Mouse (Mus musculus) erythroid progenitor cell, adult 5-6 weeks (primary cell): ENCODE data around the gene Pik3r3. TPM values are rescaled to one million over a fixed set of nuclear protein-coding genes. Genes with fewer than 3 reads are reported as not detected.
A peak's percentile ranks its signal among the peaks of the same experiment; 100 is the strongest.

Experiments used
- ATAC-seq: replicated peaks from 2 replicates; pipeline ENCODE4 v1.8.0; 2016; ENCODE audit warnings: moderate number of reproducible peaks, mild to moderate bottlenecking, moderate TSS enrichment, inconsistent platforms; ENCODE audit not compliant: poor library complexity, low FRiP score, severe bottlenecking
- total RNA-seq, 2 experiments: library from RNA; stranded (forward) in 1 of 2; stranded (reverse) in 1 of 2; fragments of 150-400 nt in 1 of 2; fragments of 186-747, 209-891 nt in 1 of 2; gene quantifications; 2 replicates each; pipeline versions ENCODE4 v1.2.3 to v1.2.4; 2015 to 2017; ENCODE audit warnings: low replicate concordance in 2 of 2

Pik3r3 gene
- 1.8 and 2.1 TPM in 2 replicates for total RNA-seq (2015; ENCODE audit: low replicate concordance)
- 0.26 and 5.7 TPM in 2 replicates for total RNA-seq (2017; ENCODE audit: low replicate concordance)

DNA sequence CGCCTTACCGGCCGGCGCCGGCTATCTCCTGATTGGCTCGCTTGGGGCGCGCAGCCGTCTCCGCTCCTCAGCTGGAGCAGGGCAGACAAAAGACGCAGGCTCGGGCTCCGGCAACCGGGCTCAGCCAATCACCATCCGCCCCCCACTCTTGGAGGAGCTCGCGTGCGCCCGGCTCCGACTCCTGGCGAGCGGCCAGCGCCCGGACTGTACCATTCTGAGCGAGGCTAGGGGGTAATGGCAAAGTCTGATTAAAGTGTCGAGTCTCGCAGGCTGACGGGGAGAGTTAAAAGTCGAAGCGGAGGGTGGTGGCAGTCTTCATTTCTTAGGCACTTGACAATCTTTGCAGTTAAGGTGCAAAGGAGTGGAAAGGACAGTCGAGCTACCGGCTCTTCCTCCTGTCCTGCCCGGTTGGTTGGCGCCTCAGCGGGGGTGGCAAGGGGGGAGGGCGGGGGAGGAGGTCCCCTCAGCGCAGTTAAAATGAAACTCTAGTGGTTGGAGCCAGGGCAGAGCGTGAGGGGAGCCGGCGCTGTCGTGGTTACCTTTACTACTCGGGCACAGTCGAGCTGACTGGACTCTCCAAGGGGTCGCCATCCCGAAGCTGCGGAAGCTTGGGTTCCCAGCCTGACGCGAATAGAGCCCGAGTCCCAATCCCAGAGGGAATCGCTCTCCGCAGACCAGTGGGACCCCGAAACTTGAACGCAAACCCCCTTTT is at the start of gene Pik3r3:
TSS of gene Pik3r3 (plus strand) at position 479 of the 712 bp plus-strand sequence.
- ATAC-seq = peak; percentile 98

DNA sequence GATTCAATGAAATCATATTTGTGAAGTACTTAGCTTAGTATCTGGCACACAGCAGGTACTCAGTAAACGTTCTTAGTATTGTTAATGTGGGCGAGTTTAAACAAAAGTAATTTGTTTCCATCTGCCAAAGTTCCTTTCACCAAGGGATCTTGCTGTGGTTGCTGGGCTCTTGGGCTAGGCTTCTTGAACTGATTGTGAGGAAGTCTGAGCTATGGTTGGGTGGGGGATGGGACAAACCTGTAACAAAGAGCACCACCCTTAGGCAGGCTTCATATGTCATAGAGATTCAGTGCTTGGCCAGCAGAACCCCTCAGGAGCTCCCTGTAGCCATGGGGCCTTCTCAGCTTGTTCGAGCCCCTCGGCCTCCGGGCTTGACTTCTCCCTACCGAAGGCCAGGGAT is 48.3 kb upstream of the Pik3r3 start, which contains the start of the genes 1700042G07Rik and Gm49337:
TSS of gene 1700042G07Rik (plus strand) at position 301 of the 400 bp plus-strand sequence.
TSS of gene Gm49337 (plus strand) at position 313 of the 400 bp plus-strand sequence.
- ATAC-seq = no peak

DNA sequence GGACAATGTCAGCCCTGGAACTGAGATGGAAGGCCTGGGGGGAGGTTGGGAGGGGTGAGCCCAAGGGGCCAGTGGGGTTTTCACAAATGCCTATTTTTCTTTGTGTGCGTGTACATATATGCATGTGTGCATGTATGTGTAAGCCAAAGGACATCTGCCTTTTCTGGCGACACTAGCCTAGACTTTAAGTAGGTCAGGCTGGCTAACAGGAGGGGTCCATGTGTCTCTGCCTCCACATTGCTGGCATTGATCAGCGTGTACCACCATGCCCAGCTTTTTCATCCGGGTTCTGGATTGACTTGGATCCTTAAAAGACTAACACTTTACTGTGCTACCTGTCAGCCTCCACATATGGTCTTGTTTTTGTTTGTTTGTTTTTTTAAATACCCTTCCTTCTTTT is 47.7 kb upstream of the Pik3r3 start:
- ATAC-seq = no peak

DNA sequence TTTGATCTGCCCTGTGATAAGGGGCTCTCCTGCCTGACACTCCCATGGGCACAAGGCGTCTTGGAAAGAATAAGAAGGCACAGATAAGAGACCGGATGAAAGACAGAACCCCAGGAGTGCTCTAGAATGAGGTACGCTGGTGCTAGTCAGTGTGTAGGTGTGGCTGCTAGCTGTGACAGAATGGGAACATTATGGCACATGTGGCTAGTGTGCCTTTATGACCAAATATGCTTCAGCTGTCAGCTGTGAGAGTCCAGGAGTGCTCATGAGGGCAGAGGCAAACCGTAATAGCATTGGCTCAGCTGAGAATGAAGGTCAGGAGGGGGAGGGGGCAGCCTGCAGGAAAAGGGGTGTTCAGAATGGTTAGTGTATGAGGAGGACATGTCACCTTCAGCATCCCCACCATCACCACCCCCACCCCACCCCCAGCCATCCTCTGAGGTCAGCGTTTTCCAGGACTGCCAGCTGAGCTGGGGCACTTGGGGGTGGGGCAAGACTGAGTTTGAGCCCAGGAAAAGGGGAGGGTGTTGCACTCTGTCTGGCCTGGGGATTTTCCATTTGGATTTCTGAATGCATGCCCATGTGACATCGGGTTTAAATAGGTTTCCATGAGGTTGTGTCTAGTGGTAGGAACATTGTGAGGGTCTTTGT is 46.8 kb upstream of the Pik3r3 start:
- ATAC-seq = no peak

DNA sequence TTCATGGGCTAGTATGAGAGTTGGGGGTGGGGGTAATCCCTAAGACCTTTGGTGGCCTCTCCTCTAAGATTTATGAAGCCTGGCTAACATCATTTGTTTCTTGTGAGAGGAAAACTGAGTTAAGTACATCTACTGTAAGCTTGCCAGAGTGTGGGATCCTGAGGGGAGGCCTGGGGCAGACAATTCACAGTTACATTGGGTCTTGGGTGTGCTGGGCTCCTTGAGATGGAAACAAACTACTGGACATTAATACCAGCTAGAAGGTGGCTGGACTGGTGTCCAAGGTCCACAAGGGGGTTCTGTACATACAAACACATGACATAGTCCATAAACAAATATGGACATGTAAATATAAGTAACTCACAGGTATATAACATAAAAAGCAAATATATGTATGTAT is 46.3 kb upstream of the Pik3r3 start:
- no peak for ATAC-seq

DNA sequence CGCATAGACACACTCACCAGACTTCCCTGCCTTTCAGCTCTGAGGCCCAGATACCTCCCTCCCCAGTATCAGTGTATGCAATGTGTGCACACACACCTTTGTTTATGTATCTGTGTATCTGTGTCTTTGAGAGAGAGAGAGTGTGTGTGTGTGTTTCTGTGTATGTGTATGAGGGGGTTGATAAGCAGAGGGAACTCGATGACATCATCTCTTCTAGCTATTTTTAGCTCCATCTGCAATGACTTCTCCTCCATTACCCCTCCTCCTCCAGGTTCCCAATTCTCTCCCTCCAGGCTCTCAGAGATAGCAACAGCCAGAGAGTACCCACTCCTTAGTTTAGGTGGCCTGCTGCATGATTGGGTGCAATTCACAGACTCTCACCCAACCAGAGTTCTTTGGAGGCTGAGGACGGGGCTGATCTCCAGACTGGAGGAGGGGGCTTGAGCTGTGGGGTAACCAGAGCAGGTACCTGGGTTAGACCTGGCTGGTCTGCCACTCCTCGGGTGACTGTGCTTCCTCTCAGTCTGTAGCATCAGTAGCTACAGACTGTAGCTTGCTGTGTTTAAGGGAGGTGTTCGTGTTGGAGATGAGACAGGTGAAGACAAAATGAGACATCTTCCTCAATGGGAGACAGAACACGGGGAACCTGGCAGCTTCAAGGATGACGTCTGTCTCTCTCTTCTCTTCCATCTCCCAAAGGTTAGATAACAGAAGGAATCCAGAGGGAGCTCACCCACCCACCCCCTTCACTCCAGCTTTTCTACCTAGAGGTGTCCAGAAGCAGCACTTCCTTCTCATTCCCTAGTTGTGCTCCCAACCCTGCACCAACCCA is 45.5 kb upstream of the Pik3r3 start:
- ATAC-seq = no peak; the same call in 1 of the 2 replicates

DNA sequence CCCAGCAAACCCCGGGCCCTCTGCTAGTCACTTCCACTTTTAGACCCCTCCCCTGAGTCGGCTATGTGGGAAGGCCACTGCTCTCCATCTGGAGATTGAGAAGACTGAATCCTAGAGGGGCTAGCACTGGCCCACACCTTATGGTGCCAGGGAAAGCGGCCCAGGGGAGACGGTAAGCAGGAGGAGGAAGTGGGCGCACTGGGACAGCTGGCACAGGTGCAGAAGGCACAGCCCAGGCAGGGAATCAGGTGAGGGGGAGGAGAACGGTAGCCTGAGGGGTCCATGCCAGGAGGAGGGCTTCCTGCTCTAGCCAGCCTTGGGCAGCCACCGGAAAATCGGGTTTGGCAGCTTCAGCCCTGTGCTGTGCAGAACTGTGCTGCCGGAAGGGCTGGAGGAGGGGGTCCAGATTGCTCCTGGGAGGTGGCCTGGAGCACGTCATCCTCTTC is 44.9 kb upstream of the Pik3r3 start:
- ATAC-seq = no peak

DNA sequence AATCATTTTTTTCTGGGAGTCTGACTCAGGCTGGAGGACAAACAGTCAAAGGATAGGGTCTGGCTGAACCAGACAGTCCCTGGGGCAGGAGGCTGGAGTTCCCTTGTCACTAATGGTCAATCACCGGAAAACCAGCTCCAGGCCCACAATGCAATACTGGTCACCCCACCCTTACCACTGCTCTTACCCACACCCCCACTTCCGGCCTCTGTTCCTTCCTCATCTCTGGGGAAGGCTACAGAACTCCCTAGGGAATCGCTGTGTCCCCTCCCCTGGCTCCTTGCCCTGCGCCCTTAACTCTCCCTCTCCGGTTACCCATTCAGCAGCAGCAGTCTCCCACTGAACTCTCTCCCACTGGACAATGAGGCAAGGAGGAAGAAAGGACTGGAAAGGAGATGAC is 44.3 kb upstream of the Pik3r3 start:
- no peak for ATAC-seq

DNA sequence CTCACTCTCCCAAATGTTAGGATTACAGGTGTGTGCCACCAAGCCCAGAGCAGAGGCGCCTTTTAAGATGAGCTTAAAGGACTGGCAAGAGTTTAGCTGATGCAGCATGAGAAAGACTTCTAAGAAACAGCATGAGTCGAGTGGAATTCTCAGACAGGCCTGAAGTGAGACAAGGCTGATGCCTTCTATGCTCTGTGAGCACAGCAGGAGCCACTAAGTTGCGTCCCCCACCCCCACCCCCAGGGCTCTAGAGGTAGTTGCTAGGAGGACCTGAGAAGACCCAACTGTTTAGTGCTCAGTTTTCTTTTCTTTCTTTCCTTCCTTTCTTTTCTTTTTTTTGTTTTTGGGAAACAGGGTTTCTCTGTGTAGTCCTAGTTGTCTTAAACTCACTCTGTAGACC is 39.3 kb upstream of the Pik3r3 start:
- ATAC-seq = no peak

DNA sequence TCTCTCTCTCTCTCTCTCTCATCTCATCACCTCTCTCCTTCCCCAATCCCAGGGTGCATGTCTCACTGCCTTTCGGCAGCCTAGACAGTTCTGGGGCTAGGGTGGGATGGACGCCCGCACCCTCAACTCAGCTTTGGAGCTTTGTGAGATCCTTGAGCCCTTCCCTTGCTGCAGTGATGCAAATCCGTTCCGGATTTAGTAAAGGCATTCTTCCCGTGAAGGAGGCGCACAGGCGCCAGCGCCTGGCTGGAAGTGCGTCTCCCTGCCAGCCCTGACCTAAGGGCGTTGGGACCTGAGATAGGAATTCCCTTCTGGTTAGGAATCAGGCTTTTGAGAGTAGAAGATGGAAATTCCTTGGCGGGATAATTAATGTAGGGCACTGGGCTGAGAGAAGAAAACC is 38.7 kb upstream of the Pik3r3 start:
- ATAC-seq = no peak

DNA sequence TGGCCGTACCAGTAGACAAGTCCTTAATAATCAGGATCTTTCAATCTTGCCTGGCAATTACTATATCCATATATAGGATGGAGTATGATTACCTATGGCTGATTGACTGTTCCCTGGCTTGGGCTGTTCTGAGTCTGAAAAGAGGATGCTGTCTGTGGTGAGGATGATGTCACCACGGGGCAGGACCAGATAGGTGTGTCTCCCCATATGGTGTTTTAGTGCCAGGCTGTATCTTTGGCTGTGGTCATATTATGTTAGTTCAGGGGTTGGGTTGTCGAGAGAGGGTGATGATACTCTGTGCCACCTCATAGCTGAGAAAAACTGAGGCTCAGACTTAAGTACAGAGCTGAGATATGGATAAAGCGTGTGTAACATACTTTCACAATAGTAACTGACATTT is 36.3 kb upstream of the Pik3r3 start:
- no peak for ATAC-seq

DNA sequence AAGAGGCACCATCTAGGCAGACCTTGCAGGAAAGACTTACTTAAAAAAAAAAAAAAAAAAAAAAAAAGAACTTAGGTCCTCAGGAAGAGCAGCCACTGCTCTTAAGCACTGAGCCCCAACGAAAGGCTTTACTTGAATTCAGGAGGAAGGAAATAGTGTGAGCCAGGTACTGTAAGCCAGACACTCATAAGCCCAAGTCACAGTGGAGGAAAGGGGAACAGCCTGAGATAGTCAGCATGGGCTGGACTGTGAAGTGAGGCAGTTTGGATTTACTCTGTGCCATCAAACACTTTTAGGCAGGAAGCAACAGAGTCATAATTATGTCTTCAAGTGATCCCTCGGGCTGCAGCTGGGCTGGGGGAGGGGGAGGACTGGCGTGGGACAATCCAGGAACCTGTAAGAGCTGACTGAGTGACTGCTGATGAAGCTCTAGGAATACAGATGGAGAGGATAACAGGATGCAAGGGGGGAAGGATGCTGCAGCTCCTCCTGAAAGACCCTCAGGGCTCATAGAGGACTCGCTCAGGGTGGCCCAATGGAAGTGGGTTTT is 29.1 kb upstream of the Pik3r3 start:
- ATAC-seq = no peak

DNA sequence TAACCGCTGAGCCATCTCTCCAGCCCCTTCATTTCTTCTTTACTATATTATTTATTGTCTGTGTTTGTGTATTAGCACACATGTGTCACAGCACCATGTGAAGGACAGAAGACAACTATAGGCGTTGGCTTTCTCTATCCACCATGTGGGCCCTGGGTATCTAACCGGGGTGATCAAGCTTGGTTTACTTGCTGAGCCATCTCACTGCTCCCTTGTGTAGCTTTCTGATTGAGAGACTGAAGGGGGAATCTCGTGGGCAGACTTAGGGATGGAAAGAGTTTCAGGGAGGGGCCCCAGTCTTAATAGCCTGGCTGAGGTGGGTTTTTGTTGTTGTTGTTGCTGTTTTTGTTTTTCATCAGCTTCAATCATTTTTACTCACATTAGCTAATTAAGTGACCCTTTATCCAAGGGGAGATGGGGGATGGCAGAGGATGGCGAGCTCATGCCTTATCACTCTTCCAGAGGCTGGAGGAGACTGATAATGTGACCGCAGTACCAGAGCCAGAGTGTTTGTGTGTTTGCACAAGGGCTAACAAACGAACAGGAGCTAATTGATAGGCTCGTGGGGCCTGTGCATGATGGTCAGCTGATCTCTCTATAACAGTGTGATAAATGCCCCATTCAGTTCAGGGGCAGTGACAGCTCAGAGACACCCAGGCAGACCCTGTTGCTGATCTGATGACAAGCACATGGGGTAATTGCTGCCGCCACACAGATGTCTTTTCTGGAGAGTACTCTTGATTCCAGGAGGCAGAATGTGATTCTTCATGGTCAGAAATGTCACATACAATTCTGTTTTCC is 27.6 kb upstream of the Pik3r3 start:
- peak; percentile 86 for ATAC-seq

DNA sequence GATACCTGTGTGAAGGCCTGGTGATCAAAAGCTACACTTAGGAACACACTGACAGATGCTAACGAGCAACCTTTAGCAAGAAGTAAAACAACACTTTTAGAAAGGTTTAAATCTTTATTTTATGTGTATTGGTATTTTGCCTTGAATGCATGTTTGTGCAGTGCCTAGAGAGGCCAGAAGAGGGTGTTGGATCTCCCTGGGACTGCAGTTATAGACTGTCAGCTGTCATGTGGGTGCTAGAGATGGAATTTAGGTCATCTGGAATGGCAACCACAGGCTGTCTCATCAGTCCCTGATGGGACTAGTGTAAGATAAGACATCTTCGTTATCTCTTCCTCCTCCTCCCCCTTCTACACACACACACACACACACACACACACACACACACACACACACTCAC is 23.0 kb upstream of the Pik3r3 start:
- ATAC-seq = no peak

DNA sequence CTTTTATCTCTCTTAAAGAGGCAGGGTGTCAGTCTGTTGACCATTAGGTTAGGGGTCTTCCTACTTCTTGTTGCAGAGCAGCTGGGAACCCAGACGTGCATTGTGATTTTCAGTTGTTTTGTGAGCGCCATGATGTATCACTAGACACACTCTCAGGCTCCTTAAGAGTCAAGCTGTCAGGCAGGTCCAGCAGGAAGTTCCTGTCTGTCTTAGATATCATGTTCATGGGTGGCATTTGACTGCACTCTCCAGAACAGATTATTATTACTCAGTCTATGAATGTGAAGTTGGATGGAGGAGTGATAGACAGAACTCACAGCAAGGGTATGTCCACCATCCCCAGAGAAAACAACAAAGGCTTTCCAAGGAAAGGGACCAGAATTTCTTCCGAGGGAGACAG is 17.0 kb upstream of the Pik3r3 start:
- ATAC-seq = no peak

DNA sequence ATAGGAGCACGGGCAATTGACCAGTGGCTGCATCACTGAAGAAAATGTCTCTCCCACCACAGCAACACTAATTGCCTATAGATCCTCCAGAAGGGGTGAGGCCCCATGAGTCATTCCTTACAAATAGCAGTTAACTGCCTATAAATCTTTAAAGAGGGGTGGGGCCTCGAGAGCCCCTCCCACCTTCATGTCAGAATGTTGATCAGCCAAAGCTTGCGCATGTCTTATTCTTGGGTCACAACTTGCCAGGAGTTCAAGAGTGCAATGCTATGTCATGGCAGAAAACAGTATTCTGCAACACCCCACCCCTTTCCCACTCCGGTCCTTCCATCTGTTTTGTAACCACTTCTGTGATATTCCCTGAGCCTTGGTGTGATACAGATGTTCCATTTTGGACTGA is 14.9 kb upstream of the Pik3r3 start:
- no peak for ATAC-seq

DNA sequence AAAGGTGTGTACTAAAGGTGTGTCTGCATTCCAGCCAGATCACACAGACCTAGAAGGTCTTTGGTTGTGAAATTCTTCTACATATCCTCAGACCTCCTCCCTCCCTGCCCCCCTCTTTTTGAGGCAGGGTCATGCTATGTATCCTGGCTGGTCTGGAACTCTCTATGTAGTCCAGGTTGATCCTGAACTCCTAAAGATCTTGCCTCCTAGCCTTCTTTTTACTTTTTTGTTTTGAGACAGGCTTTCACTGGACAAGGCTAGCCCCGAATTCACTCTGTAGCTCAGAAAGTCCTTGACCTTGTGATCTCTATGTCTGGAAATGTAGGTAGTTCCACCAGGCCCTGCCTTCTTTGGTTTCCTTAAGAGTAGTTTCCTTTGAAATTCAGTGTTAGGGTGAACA is 12.5 kb upstream of the Pik3r3 start:
- ATAC-seq = no peak

DNA sequence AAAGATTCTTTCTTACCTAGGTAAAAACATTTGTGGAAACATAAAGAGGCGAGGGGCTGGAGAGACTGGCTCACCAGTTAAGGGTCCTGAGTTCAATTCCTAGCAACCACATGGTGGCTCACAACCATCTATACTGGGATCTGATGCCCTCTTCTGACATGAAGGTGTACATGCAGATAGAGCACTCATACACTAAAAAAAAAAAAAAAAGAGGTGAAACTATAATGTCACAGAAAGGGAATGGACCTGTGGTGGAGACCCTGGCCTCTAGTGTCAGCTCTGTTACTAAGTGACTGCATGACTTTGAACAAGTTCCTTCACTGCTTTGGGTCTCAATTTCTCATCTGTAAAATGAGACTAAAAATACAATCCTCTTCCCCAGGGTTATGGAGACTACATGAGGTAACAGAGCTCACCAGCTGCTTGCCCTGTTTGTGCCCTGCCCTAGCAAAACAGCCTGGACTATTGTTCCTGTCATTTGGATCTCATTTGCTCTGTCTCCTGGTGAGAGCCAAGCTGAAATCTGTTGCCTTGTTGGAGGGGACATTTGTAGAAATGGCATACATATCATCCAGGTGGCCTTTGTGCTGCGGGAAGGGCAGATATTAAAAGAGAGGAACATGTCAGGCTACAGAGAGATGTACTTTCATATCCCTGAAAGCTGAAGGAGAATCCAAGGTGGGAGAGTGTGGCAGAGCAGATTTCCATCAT is 5.4 kb upstream of the Pik3r3 start:
- no peak for ATAC-seq

DNA sequence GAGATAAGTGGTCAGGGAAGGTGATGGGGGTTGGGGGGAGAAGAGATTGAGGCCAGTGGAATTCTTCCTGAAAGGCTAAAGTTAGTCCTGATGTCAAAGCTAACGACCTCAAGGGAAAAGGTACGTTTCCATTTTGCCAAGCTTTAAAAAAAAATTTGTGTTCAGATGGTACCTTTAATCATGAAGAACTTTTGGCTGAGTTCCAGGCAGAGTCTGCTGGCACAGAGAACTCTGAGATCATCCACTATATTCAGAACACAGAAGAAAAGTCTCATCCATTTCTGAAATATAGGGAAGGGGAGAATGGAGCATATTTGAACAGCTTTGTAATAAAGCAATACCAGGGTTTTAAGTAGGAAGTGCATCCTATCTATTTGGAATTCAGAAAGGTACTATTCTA is 4.4 kb upstream of the Pik3r3 start:
- no peak for ATAC-seq
